In the genomic region with DNA sequence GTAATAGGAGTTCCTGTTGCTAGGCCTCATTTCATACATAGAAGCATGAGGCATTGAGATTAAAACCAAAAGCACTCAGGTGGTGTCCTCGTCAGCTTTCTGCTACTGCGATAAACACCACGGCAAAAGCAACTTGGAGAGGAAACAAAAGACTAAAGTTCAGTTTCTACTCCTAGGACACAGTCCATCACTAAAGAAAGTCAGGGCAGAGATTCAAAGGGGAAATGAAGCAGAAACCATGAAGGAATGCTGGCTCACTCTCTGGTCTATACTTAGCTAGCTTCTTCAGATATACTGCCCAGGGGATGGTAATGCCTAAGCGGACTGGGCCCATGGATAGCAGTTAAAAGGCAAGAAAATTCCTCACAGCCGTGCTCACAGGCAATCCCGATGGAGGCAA, we compare ENCODE assay signal across 17 mouse cellular contexts. TPM values are rescaled to one million over a fixed set of nuclear protein-coding genes. Genes with fewer than 3 reads are reported as not detected.
DNase-seq lines count a peak whose midpoint lies in the region; ATAC-seq and TF ChIP-seq lines count a peak whose summit lies in the region.
"Had no signal": no experiment of that assay in that cellular context is flagged by ENCODE, and none has a peak within 500 bp of the region (broad histone marks: within the 10 kb centered on the region; RNA-seq: fewer than 3 reads in every experiment).

No protein-coding gene starts in this region.

- no peak for TF ChIP-seq EP300 in liver, postnatal 0 days (IDR thresholded peaks at IDR 0.05; ENCODE audit: low read depth)

- no peak overlapping the region for H3K27ac ChIP-seq in hindbrain, embryonic 16.5 days (ENCODE audit: low read depth, low read length)
- H3K27ac ChIP-seq in hindbrain, embryonic 14.5 days: no peak overlapping the region
- H3K27ac ChIP-seq in liver, postnatal 0 days (ENCODE audit: low read depth): 0 out of 2 replicates have a peak overlapping the region, but pooled peaks have one; percentile 25
- peak overlapping the region; percentile 31 for H3K27ac ChIP-seq in kidney, postnatal 0 days
- H3K27ac ChIP-seq: liver, embryonic 14.5 days had no signal

- H3K9ac ChIP-seq in hindbrain, embryonic 16.5 days (ENCODE audit: low read depth, low read length): no peak overlapping the region
- H3K9ac ChIP-seq in hindbrain, embryonic 14.5 days: no peak overlapping the region
- H3K9ac ChIP-seq in liver, postnatal 0 days (replicated peaks): no peak overlapping the region
- H3K9ac ChIP-seq in kidney, postnatal 0 days (ENCODE audit: low read depth, low read length): no peak overlapping the region
- H3K9ac ChIP-seq: forebrain, embryonic 12.5 days; liver, embryonic 14.5 days had no signal

- no peak for TF ChIP-seq CTCF in liver, postnatal 0 days (IDR thresholded peaks at IDR 0.05; ENCODE audit: low read depth)
- no peak for TF ChIP-seq CTCF in kidney, postnatal 0 days (IDR thresholded peaks at IDR 0.05; ENCODE audit: low read depth)

- peaks cover 18% of the 10 kb centered on the region for H3K36me3 ChIP-seq in hindbrain, embryonic 16.5 days (ENCODE audit: control insufficient read depth, insufficient read depth, low read length)
- H3K36me3 ChIP-seq in hindbrain, embryonic 14.5 days (replicated peaks; ENCODE audit: control insufficient read depth, insufficient read depth): peaks cover 63% of the 10 kb centered on the region
- peaks cover 29% of the 10 kb centered on the region for H3K36me3 ChIP-seq in liver, postnatal 0 days (replicated peaks; ENCODE audit: insufficient read depth, low read length)
- H3K36me3 ChIP-seq in kidney, postnatal 0 days (ENCODE audit: insufficient read depth, low read length): peaks cover 18% of the 10 kb centered on the region; the same call in 1 of the 2 replicates

- H3K27me3 ChIP-seq in hindbrain, embryonic 16.5 days (replicated peaks; ENCODE audit: control insufficient read depth, insufficient read depth, low read length): no peaks in the 10 kb centered on the region
- H3K27me3 ChIP-seq in hindbrain, embryonic 14.5 days (ENCODE audit: control insufficient read depth, insufficient read depth, low read length): no peaks in the 10 kb centered on the region
- no peaks in the 10 kb centered on the region for H3K27me3 ChIP-seq in liver, postnatal 0 days (ENCODE audit: insufficient read depth, low read length)
- H3K27me3 ChIP-seq in kidney, postnatal 0 days (ENCODE audit: insufficient read depth, low read length): no peaks in the 10 kb centered on the region
- H3K27me3 ChIP-seq: forebrain, embryonic 12.5 days had no signal

- no peak for DNase-seq in hindbrain, embryonic 14.5 days (ENCODE audit: low spot score)
- no peak for DNase-seq in liver, postnatal 0 days
- DNase-seq in liver: no peak
- peak; percentile 14 for DNase-seq in kidney, postnatal 0 days (ENCODE audit: low spot score)
- DNase-seq in embryo, embryonic 10 days (ENCODE audit: low spot score): no peak
- no peak for DNase-seq in frontal cortex, postnatal 10 days (ENCODE audit: low spot score in 2 of 2)
- DNase-seq: B cell, adult 2 months; cerebellum, adult 11 months; heart, adult 18-20 months; heart, postnatal 10 days; lung, postnatal 14 days; thymus, postnatal 25 days had no signal

- H3K4me2 ChIP-seq in hindbrain, embryonic 16.5 days (ENCODE audit: low read length): no peak overlapping the region
- no peak overlapping the region for H3K4me2 ChIP-seq in hindbrain, embryonic 14.5 days (replicated peaks)
- H3K4me2 ChIP-seq in liver, postnatal 0 days (ENCODE audit: low read depth, low read length): no peak overlapping the region
- no peak overlapping the region for H3K4me2 ChIP-seq in kidney, postnatal 0 days (ENCODE audit: low read length)
- H3K4me2 ChIP-seq: forebrain, embryonic 12.5 days; midbrain, embryonic 11.5 days had no signal

- ATAC-seq in hindbrain, embryonic 16.5 days: peak; percentile 52; the same call in 1 of the 2 replicates
- no peak for ATAC-seq in hindbrain, embryonic 14.5 days (ENCODE audit: low FRiP score)
- ATAC-seq in liver, postnatal 0 days: no peak
- ATAC-seq in kidney, postnatal 0 days (replicated peaks; ENCODE audit: low FRiP score, low read depth): no peak

- H3K4me1 ChIP-seq in hindbrain, embryonic 16.5 days (ENCODE audit: control insufficient read depth, insufficient read depth, low read depth, low read length): no peaks in the 10 kb centered on the region; the same call in 1 of the 2 replicates
- no peaks in the 10 kb centered on the region for H3K4me1 ChIP-seq in hindbrain, embryonic 14.5 days (replicated peaks; ENCODE audit: control insufficient read depth, insufficient read depth, low read length)
- peaks cover 13% of the 10 kb centered on the region for H3K4me1 ChIP-seq in liver, postnatal 0 days (ENCODE audit: insufficient read depth)
- no peaks in the 10 kb centered on the region for H3K4me1 ChIP-seq in kidney, postnatal 0 days (replicated peaks; ENCODE audit: insufficient read depth, low read length)
- H3K4me1 ChIP-seq: forebrain, embryonic 12.5 days had no signal

- WGBS in hindbrain, embryonic 16.5 days: 59% methylated on average over 6 of the region's 6 CpGs
- 72% methylated on average over 6 of the region's 6 CpGs for WGBS in hindbrain, embryonic 14.5 days
- 71% methylated on average over 6 of the region's 6 CpGs for WGBS in liver, postnatal 0 days (ENCODE audit: insufficient replicate concordance)
- 72% methylated on average over 6 of the region's 6 CpGs for WGBS in kidney, postnatal 0 days

- no peak overlapping the region for H3K4me3 ChIP-seq in hindbrain, embryonic 16.5 days (ENCODE audit: low read length)
- no peak overlapping the region for H3K4me3 ChIP-seq in hindbrain, embryonic 14.5 days (replicated peaks; ENCODE audit: low read length)
- H3K4me3 ChIP-seq in liver, postnatal 0 days (ENCODE audit: low read depth, low read length): no peak overlapping the region
- no peak overlapping the region for H3K4me3 ChIP-seq in kidney, postnatal 0 days (replicated peaks; ENCODE audit: low read depth, low read length)
- H3K4me3 ChIP-seq: forebrain, embryonic 12.5 days; myocyte had no signal

- no peaks in the 10 kb centered on the region for H3K9me3 ChIP-seq in hindbrain, embryonic 16.5 days (ENCODE audit: control insufficient read depth, low read length)
- no peaks in the 10 kb centered on the region for H3K9me3 ChIP-seq in hindbrain, embryonic 14.5 days (ENCODE audit: control insufficient read depth, low read length)
- H3K9me3 ChIP-seq in liver, postnatal 0 days (ENCODE audit: low read length): no peaks in the 10 kb centered on the region
- H3K9me3 ChIP-seq in kidney, postnatal 0 days (replicated peaks; ENCODE audit: low read length): no peaks in the 10 kb centered on the region
- H3K9me3 ChIP-seq: forebrain, embryonic 12.5 days had no signal

RNA-seq across cellular contexts. Expression of a gene that starts 14.3 kb away (rescaled TPM):
- 41.4 and 41.7 TPM in 2 replicates for polyA plus RNA-seq in hindbrain, embryonic 16.5 days (2015; fragmentation: Nextera tagmentation; extraction: Ambion mirVana)
- polyA plus RNA-seq in hindbrain, embryonic 14.5 days (2014; fragmentation: Nextera tagmentation; extraction: Ambion mirVana): 36.9 and 39.1 TPM in 2 replicates
- polyA plus RNA-seq in liver, postnatal 0 days (2015; fragmentation: Nextera tagmentation; extraction: Ambion mirVana): 19.3 and 20.6 TPM in 2 replicates
- polyA plus RNA-seq in kidney, postnatal 0 days (2015; fragmentation: Nextera tagmentation; extraction: Ambion mirVana): 32.4 and 32.6 TPM in 2 replicates

RNA-seq across cellular contexts. Expression of a gene that starts 27.0 kb away (rescaled TPM):
- polyA plus RNA-seq in hindbrain, embryonic 16.5 days (2015; fragmentation: Nextera tagmentation; extraction: Ambion mirVana): 489 and 503 TPM in 2 replicates
- polyA plus RNA-seq in hindbrain, embryonic 14.5 days (2014; fragmentation: Nextera tagmentation; extraction: Ambion mirVana): 488 and 564 TPM in 2 replicates
- polyA plus RNA-seq in liver, postnatal 0 days (2015; fragmentation: Nextera tagmentation; extraction: Ambion mirVana): 288 and 297 TPM in 2 replicates
- polyA plus RNA-seq in kidney, postnatal 0 days (2015; fragmentation: Nextera tagmentation; extraction: Ambion mirVana): 606 and 634 TPM in 2 replicates

Comparison
In these comparisons a context has a peak if more than half of its experiments do, and no peak if none do; other contexts are left out.
1. H3K27ac ChIP-seq: peak in liver, postnatal 0 days (single experiment) and kidney, postnatal 0 days (single experiment); none in hindbrain, embryonic 16.5 days (single experiment) and hindbrain, embryonic 14.5 days (single experiment).